Mouse (Mus musculus) cortical plate, adult 2 months (tissue): ENCODE measurements around the gene Sat2. TPM values are rescaled to one million over a fixed set of nuclear protein-coding genes. Genes with fewer than 3 reads are reported as not detected.
A peak's percentile ranks its signal among the peaks of the same experiment; 100 is the strongest.

Experiments used
- H3K27ac ChIP-seq: fragments of 200-500 bp; 2 replicates; pipeline ENCODE4 v1.5.1; 2012; ENCODE audit warnings: low read length, control low read depth, inconsistent platforms; ENCODE audit not compliant: insufficient read depth
- H3K4me1 ChIP-seq: fragments of 200-500 bp; 2 replicates; pipeline ENCODE4 v1.6.1; 2011; ENCODE audit warnings: low read length; ENCODE audit not compliant: control insufficient read depth, insufficient read depth
- H3K4me3 ChIP-seq: fragments of 200-500 bp; 2 replicates; pipeline ENCODE4 v1.5.1; 2011; ENCODE audit warnings: mild to moderate bottlenecking, low read length, control low read depth; ENCODE audit not compliant: insufficient read depth
- CTCF ChIP-seq: fragments of 200-500 bp; IDR thresholded peaks from 2 replicates; pipeline ENCODE4 v1.5.1; 2011; ENCODE audit warnings: mild to moderate bottlenecking, control low read depth, low read length; ENCODE audit not compliant: insufficient read depth; ENCODE audit errors: extremely low read depth
- POLR2A ChIP-seq: fragments of 200-500 bp; IDR thresholded peaks from 2 replicates; pipeline ENCODE4 v1.6.1; 2011; ENCODE audit warnings: mild to moderate bottlenecking, low read length, control low read depth; ENCODE audit not compliant: insufficient read depth; ENCODE audit errors: extremely low read depth
- polyA plus RNA-seq: library from polyadenylated mRNA; depleted of rRNA; stranded (reverse); fragments of >200 nt; gene quantifications from 2 replicates; pipeline ENCODE4 v1.2.3, GENCODE M21; 2012

Sat2 gene
- polyA plus RNA-seq, 1 experiment, result 18.1 TPM

- no peak overlapping the region for H3K27ac ChIP-seq
- H3K4me1 ChIP-seq, result peaks cover 9% of the 10 kb centered on the region; the same call in 1 of the 2 replicates
- peak overlapping the region; percentile 62 for H3K4me3 ChIP-seq
- no peak for TF ChIP-seq POLR2A
- TF ChIP-seq CTCF, result no peak
Observed at GRCm38 (mm10) chr11:69581814-69582213, 40.0 kb upstream of the Sat2 start.

DNA sequence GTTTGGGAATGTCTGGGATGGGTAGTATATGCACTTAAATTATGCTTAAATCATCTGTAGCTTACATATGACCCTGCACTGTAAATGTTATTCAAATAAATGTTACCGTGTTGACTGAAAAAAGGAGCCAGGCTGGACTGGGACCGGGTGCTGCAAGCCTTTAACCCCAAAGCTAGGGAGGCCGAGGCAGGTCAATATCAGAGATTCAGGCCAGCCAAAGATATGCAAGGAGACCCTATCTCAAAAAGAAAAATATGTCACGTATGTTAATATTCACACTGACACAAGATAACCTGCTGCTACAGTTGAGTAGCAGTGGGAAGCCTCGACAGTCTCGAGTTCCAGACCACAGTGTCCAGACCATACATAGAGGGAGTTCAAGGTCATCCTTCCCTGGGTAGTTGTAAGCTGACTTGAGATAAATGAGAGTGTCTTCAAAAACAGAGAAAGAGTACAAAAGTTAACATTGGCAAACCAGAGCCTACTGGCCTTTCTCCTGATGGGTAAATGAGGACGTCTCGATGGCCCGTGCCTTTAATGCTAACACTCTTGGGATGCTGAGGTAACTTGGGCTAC is 39.5 kb upstream of the Sat2 start:
- Histone ChIP-seq H3K4me3 (no peak overlapping the region; the same call in 1 of the 2 replicates), H3K27ac (no peak overlapping the region), H3K4me1 (peaks cover 9% of the 10 kb centered on the region; the same call in 1 of the 2 replicates)
- TF ChIP-seq CTCF (no peak), POLR2A (no peak)

- H3K4me3 ChIP-seq, result no peak overlapping the region
- H3K4me1 ChIP-seq, result no peaks in the 10 kb centered on the region
- TF ChIP-seq CTCF (no peak), POLR2A (no peak)
- no peak overlapping the region for H3K27ac ChIP-seq
Observed at GRCm38 (mm10) chr11:69584008-69584407, 37.8 kb upstream of the Sat2 start.

DNA sequence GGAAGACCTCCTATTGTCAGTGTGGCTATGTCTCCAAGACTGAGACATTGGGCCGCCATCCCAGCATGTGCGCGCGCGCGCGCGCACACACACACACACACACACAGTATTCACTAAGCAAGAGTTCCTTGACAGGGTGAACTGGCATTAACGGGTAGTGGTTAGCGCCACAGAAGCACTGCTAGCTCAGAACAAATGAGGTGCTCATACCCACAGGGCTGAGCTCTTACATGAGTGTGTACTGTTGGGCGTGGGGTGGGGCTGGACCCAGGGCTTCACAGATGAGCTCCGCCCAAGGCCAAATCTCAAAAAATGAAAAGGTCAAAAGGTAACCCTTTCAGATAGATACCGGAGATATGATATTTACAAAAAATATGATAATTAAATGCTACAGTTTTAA is 36.9 kb upstream of the Sat2 start:
- Histone ChIP-seq H3K4me3 (no peak overlapping the region), H3K4me1 (no peaks in the 10 kb centered on the region), H3K27ac (no peak overlapping the region)
- TF ChIP-seq POLR2A, result no peak
- no peak for TF ChIP-seq CTCF

GRCm38 (mm10) chr11:69585718-69586325 is 36.0 kb upstream of the Sat2 start:
- TF ChIP-seq CTCF (no peak), POLR2A (no peak)
- Histone ChIP-seq H3K27ac (no peak overlapping the region), H3K4me1 (no peaks in the 10 kb centered on the region), H3K4me3 (no peak overlapping the region)

DNA sequence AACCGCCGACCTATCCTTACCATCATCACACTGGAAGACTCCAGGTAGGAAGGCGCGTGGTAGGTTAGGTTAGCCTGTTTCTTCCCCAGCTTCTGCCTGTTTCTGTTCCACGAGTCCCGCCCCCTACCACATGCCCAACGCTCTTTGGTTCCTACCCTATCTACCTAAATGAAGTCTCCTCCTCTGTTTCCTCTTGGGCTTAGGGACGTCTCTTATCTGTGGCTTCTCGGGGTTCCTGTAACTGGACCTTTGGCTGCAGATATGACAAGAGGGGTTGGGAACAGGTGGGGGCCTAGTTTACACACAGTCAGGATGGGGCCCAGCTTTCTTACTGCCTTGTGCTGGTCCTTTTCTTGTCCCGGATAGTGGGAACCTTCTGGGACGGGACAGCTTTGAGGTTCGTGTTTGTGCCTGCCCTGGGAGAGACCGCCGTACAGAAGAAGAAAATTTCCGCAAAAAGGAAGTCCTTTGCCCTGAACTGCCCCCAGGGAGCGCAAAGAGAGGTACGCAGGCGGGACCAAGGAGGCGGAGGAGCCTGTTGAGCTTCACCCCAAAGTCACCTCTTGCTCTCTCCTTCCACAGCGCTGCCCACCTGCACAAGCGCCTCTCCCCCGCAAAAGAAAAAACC is 32.5 kb upstream of the Sat2 start:
- TF ChIP-seq CTCF (no peak), POLR2A (no peak)
- Histone ChIP-seq H3K27ac (no peak overlapping the region), H3K4me3 (no peak overlapping the region), H3K4me1 (no peaks in the 10 kb centered on the region)

DNA sequence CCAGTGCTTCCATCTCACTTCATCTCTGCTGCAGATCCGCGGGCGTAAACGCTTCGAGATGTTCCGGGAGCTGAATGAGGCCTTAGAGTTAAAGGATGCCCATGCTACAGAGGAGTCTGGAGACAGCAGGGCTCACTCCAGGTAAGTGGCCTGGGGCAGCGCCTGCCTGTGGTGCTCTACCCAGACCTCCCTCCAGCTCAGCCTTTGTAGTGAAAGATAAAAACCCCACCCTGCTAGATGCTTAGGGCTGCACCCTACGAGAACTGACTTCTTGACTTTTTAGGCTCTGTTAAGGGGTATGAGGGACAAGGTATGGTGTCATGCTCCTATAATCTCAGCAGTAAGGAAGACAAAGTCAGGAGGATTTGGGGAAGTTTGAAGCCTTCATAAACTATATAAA is 31.2 kb upstream of the Sat2 start:
- Histone ChIP-seq H3K27ac (no peak overlapping the region), H3K4me1 (no peaks in the 10 kb centered on the region), H3K4me3 (no peak overlapping the region)
- TF ChIP-seq POLR2A (no peak), CTCF (no peak)

GRCm38 (mm10) chr11:69591424-69591823 is 30.4 kb upstream of the Sat2 start:
- H3K4me1 ChIP-seq, result no peaks in the 10 kb centered on the region
- no peak overlapping the region for H3K4me3 ChIP-seq
- H3K27ac ChIP-seq, result peak overlapping the region; percentile 72
- TF ChIP-seq CTCF (no peak), POLR2A (no peak)

- H3K4me1 ChIP-seq, result no peaks in the 10 kb centered on the region
- H3K4me3 ChIP-seq, result no peak overlapping the region
- H3K27ac ChIP-seq, result 0 out of 2 replicates have a peak overlapping the region, but pooled peaks have one; percentile 14
- no peak for TF ChIP-seq CTCF
- TF ChIP-seq POLR2A, result no peak
Observed at GRCm38 (mm10) chr11:69591899-69592637, 29.8 kb upstream of the Sat2 start.
